Mouse (Mus musculus): Measurements from ENCODE around the gene Emilin1.

Gene Emilin1

GRCm38 (mm10) chr5:30926073-30926472, 12.9 kb downstream of the Emilin1 start:
- 76% methylated on average over 2 of the region's 2 CpGs for WGBS

GRCm38 (mm10) chr5:30927945-30928529, 14.8 kb downstream of the Emilin1 start:
- 42% methylated on average over 7 of the region's 7 CpGs for WGBS

GRCm38 (mm10) chr5:30930121-30930520, 16.9 kb downstream of the Emilin1 start:
- 23% methylated on average over 4 of the region's 4 CpGs for WGBS

GRCm38 (mm10) chr5:30930846-30931245, 17.6 kb downstream of the Emilin1 start:
- WGBS = 49% methylated on average over 6 of the region's 6 CpGs

- 61% methylated on average over 4 of the region's 4 CpGs for WGBS
Observed at GRCm38 (mm10) chr5:30931378-30931777, 18.2 kb downstream of the Emilin1 start.

- WGBS = 86% methylated on average over 5 of the region's 5 CpGs
Observed at GRCm38 (mm10) chr5:30933705-30934104, 20.5 kb downstream of the Emilin1 start.

- WGBS = 70% methylated on average over 5 of the region's 5 CpGs
Observed at GRCm38 (mm10) chr5:30934725-30935461, 21.7 kb downstream of the Emilin1 start.

GRCm38 (mm10) chr5:30943004-30943403, 29.8 kb downstream of the Emilin1 start:
- 98% methylated on average over 2 of the region's 2 CpGs for WGBS

- 85% methylated on average over 6 of the region's 6 CpGs for WGBS
Observed at GRCm38 (mm10) chr5:30944344-30944743, 31.1 kb downstream of the Emilin1 start.

GRCm38 (mm10) chr5:30944956-30945781, 32.0 kb downstream of the Emilin1 start, which contains the start of gene Cgref1:
Gene Cgref1, minus strand, starts transcription at chr5:30945591.
- WGBS = 6% methylated on average over 44 of the region's 44 CpGs

- 63% methylated on average over 5 of the region's 5 CpGs for WGBS
Observed at GRCm38 (mm10) chr5:30948620-30949019, 35.4 kb downstream of the Emilin1 start.

- WGBS = under 1% methylated on average over 31 of the region's 31 CpGs
Observed at GRCm38 (mm10) chr5:30949654-30950326, 36.6 kb downstream of the Emilin1 start.

- WGBS = 21% methylated on average over 4 of the region's 4 CpGs
Observed at GRCm38 (mm10) chr5:30950451-30950850, 37.2 kb downstream of the Emilin1 start.

GRCm38 (mm10) chr5:30950922-30951321, 37.7 kb downstream of the Emilin1 start:
- WGBS = 65% methylated on average over 2 of the region's 2 CpGs

- 41% methylated on average over 6 of the region's 6 CpGs for WGBS
Observed at GRCm38 (mm10) chr5:30951706-30952105, 38.5 kb downstream of the Emilin1 start.

GRCm38 (mm10) chr5:30952551-30952950, 39.3 kb downstream of the Emilin1 start:
- 77% methylated on average over 5 of the region's 5 CpGs for whole genome bisulfite sequencing

- WGBS = 88% methylated on average over 6 of the region's 6 CpGs
Observed at GRCm38 (mm10) chr5:30954065-30954464, 40.9 kb downstream of the Emilin1 start.

GRCm38 (mm10) chr5:30954556-30954955, 41.4 kb downstream of the Emilin1 start:
- 96% methylated on average over 9 of the region's 9 CpGs for WGBS

GRCm38 (mm10) chr5:30955751-30956150, 42.5 kb downstream of the Emilin1 start:
- 75% methylated on average over 6 of the region's 6 CpGs for WGBS

GRCm38 (mm10) chr5:30957891-30958290, 44.7 kb downstream of the Emilin1 start:
- 87% methylated on average over 6 of the region's 6 CpGs for WGBS

GRCm38 (mm10) chr5:30959198-30959854, 46.1 kb downstream of the Emilin1 start:
- WGBS = 34% methylated on average over 19 of the region's 19 CpGs
